Mouse (Mus musculus): ENCODE results near the gene Scn3a. TPM values are rescaled to one million over a fixed set of nuclear protein-coding genes. Genes with fewer than 3 reads are reported as not detected.

Gene Scn3a
- 39.9 and 50.6 TPM in 2 replicates for polyA plus RNA-seq (2015; fragmentation: Nextera tagmentation; extraction: Ambion mirVana)

DNA sequence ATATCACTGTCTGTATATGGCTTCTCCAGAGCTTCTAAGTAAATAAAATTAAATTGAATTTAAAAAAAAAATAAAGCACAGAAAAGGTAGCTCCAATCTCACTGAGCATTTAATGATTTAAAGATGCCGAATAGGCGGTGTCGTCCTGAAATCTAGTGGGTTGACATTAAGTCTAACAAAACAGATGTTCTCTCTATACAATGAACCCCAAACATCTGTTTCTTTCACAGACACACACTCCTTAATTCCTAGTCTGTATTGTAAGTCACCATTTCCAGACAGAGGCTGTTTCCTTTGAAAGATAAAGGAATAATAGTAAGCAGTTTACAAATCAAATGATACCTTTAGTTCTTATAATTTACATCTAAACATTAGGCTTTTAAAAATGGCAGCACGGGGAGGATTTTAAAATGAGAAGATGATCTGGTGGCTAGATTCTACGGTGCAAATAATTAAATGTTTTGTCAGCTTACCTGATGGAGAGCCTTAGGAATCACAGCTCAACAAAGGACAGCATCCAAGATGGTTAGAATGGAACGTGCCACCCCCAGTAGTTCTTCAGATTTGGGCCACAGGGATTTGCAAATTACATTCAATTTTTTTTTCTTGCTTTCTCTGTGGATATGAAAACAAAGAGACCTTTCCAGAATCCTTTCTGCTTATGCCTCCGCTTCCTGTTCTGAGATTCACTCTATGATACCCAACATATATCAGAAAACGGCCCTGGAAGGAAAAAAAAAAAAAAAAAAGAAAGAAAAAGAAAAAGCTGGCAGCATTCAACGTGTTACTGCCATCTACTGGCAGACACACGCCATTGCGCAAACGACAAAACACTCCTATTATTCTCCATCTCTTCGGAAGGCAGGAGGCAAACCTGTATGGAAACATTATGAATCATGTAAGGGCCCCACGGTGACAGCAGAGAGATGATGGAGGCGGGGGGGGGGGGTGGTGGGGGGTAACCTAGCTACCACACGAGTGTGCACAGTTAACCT lies at the start of gene Scn3a:
Scn3a (minus strand) TSS at position 835 of the 995 bp plus-strand sequence.
- WGBS, result 9% methylated on average over 16 of the region's 16 CpGs
- Histone ChIP-seq H3K9ac (peak within 1 kb of the TSS; percentile 81), H3K4me3 (peak within 1 kb of the TSS; percentile 50), H3K27ac (replicated peaks) (peak within 1 kb of the TSS; percentile 92), H3K4me2 (peak within 1 kb of the TSS; percentile 74), H3K36me3 (no peaks in the 10 kb centered on the region), H3K27me3 (no peaks in the 10 kb centered on the region; the same call in 1 of the 2 replicates), H3K4me1 (replicated peaks) (peaks cover 33% of the 10 kb centered on the region), H3K9me3 (no peaks in the 10 kb centered on the region)
- ATAC-seq (ENCODE audit: low read depth), result peak; percentile 76; the same call in 1 of the 2 replicates

DNA sequence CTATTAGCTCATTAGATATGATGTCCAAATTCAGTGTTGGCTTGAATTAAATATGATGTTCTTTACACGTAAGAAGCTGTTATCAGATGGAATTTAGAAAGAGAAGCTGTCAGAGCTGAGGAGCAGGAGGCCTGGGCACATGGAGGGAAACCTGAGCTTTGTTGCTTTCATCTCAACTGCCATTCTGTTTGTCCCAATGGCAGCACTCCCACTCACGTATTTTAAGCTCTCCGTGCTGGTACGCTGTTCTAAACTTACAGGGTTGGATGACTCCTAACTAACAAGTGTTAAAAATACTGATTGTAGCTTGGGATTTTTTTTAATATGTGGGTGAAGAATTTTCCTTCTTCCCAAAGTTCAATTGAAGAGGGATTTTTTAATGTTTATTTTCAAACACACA lies 44.5 kb upstream of the Scn3a start:
- Histone ChIP-seq H3K4me3 (no peak overlapping the region), H3K27me3 (no peaks in the 10 kb centered on the region), H3K27ac (replicated peaks) (no peak overlapping the region), H3K4me2 (no peak overlapping the region), H3K4me1 (replicated peaks) (no peaks in the 10 kb centered on the region), H3K9me3 (no peaks in the 10 kb centered on the region), H3K36me3 (no peaks in the 10 kb centered on the region), H3K9ac (no peak overlapping the region)
- 83% methylated on average over 4 of the region's 4 CpGs for WGBS
- no peak for ATAC-seq (ENCODE audit: low read depth)

DNA sequence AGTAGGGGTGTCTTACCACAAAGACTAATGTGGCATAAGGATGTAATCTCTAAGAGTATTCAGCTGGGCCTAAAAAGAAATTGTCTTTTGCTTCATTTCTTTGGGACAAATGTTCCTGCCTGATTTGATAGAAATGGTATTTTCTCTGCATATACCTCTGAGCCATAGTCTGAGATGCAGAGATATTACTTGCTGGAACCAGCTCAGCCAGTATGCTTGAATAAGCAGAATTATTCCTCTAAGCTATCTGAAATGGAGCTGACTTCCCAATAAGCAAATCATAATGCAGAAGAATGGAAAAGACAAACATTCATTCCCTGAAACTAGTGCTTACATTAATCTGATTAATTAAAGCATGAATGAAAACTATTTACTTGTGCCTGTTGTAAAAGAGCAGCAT lies 40.4 kb upstream of the Scn3a start:
- H3K9ac ChIP-seq, result no peak overlapping the region
- H3K27ac ChIP-seq (replicated peaks), result no peak overlapping the region
- H3K4me2 ChIP-seq, result no peak overlapping the region
- no peak for ATAC-seq (ENCODE audit: low read depth)
- no peaks in the 10 kb centered on the region for H3K36me3 ChIP-seq
- H3K4me1 ChIP-seq (replicated peaks), result no peaks in the 10 kb centered on the region
- H3K9me3 ChIP-seq, result no peaks in the 10 kb centered on the region; the same call in 1 of the 2 replicates
- no peak overlapping the region for H3K4me3 ChIP-seq
- H3K27me3 ChIP-seq, result no peaks in the 10 kb centered on the region

DNA sequence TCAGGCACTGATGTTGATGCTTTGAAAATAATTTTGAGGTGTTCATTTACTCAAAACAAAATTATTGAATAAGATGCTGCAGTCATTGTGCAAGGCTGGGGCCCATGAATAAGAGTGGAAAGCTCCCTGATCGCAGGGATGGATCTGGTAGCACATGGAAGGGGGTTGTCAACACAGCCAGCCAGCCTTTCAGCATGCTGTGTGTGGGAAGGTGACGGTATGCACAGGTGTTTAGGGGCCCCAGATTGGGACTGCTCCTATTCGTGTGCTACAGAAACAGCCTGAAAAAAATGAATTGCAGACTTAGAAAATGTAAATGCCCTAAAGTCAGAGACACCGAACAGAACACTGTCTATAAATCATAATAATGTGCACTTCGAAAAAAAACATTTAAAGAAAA lies 20.3 kb upstream of the Scn3a start:
- no peak overlapping the region for H3K4me2 ChIP-seq
- ATAC-seq (ENCODE audit: low read depth), result no peak
- H3K27ac ChIP-seq (replicated peaks), result no peak overlapping the region
- no peak overlapping the region for H3K9ac ChIP-seq
- H3K27me3 ChIP-seq, result no peaks in the 10 kb centered on the region
- no peaks in the 10 kb centered on the region for H3K36me3 ChIP-seq
- WGBS, result 86% methylated on average over 5 of the region's 5 CpGs
- H3K9me3 ChIP-seq, result no peaks in the 10 kb centered on the region
- H3K4me3 ChIP-seq, result no peak overlapping the region
- no peaks in the 10 kb centered on the region for H3K4me1 ChIP-seq (replicated peaks)

DNA sequence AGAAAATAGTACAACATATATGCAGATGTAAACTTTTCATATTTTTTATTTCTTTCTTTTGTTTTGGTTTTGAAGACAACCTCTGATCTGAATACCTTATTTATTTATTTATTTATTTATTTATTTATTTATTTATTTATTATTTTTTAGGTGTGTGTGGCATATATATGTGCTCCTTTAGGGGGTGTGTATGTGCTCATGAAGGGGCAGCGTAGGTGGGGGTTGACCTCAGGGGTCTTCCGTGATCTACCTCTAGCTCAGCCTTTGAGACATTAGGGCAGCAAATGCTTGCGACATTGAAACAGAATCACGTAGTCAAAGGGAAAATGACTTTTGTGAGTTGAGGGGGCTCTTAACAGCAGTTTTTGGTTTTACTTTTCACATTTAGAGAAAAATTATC lies 498 bp upstream of the Scn3a start:
- 94% methylated on average over 4 of the region's 4 CpGs for WGBS

DNA sequence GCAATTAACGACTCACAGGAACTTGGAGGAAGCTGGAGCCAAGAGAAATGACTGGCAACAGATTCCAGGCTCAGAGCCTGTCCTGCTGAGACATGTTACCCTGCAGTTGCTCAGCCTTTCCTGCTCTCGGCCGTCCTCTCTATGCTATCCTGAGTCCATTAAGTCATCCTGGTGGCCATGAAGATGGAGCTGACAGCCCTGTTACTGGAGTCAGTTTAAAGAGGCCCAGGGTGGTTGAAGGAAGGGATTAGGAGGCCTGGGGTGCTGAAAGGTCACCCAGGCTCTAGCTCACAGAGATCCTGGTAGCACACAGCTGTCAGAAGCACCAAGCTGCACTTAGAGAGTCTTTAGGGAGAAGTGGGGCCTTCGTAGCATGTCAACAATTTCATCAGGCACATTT lies 3.5 kb downstream of the Scn3a start:
- Histone ChIP-seq H3K27ac (replicated peaks) (no peak overlapping the region), H3K36me3 (no peaks in the 10 kb centered on the region), H3K9me3 (no peaks in the 10 kb centered on the region), H3K4me1 (replicated peaks) (peaks cover 33% of the 10 kb centered on the region), H3K4me2 (peak overlapping the region; percentile 74), H3K27me3 (no peaks in the 10 kb centered on the region; the same call in 1 of the 2 replicates), H3K9ac (peak overlapping the region; percentile 52), H3K4me3 (peak overlapping the region; percentile 50)
- ATAC-seq (ENCODE audit: low read depth), result no peak
- WGBS, result 43% methylated on average over 4 of the region's 4 CpGs

More for the DNA sequence above, 498 bp upstream of the Scn3a start:
- Histone ChIP-seq H3K9me3 (no peaks in the 10 kb centered on the region), H3K4me1 (replicated peaks) (peaks cover 28% of the 10 kb centered on the region), H3K4me3 (no peak overlapping the region), H3K9ac (no peak overlapping the region), H3K36me3 (no peaks in the 10 kb centered on the region), H3K4me2 (no peak overlapping the region), H3K27ac (replicated peaks) (no peak overlapping the region), H3K27me3 (no peaks in the 10 kb centered on the region; the same call in 1 of the 2 replicates)
- peak; percentile 28; the same call in 1 of the 2 replicates for ATAC-seq (ENCODE audit: low read depth)

DNA sequence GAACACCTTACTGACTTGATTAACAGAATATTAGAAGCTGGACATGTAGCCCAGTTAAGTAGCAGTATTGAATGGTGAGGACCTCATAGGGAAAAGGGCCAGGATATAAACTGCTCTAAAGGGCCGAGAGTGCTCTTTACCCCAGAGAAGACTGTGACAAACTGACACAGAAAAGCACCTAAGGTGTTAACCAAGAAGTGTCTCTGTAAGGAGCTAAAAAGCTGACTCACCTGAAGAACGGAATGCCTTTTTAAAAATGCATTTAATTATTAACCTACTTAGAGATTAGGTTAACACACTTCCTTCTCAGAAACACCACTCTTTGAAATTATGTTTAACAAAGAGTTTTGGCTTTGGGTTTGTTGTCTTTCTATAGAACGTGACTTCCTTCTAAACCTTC lies 9.7 kb downstream of the Scn3a start:
- 81% methylated on average over 3 of the region's 3 CpGs for WGBS

DNA sequence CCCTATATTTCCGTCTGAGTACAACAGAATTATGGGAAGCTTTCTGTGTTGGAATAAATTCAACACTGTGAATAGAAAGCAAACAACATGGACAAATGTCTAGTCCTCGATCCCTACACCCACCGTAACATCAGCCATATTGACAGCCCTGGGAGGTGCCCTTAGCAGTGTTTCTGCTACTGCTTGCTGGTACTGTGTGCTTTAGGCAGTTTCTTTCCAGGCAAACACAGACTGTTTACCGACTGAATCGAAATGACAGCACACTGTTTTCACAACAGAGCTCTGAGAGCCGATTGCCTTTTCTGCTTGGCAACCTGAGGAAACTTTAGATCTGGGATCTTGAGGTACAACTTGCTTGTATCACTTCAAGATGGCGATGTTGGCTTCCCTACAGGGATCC lies 12.8 kb downstream of the Scn3a start:
- Histone ChIP-seq H3K27ac (replicated peaks) (no peak overlapping the region), H3K4me1 (replicated peaks) (peaks cover 26% of the 10 kb centered on the region), H3K9ac (no peak overlapping the region), H3K27me3 (no peaks in the 10 kb centered on the region), H3K9me3 (no peaks in the 10 kb centered on the region), H3K4me3 (no peak overlapping the region), H3K36me3 (no peaks in the 10 kb centered on the region), H3K4me2 (no peak overlapping the region)
- WGBS, result 81% methylated on average over 7 of the region's 7 CpGs
- no peak for ATAC-seq (ENCODE audit: low read depth)

More for the DNA sequence above, 9.7 kb downstream of the Scn3a start:
- no peak overlapping the region for H3K4me3 ChIP-seq
- H3K9me3 ChIP-seq, result no peaks in the 10 kb centered on the region
- H3K9ac ChIP-seq, result no peak overlapping the region
- no peaks in the 10 kb centered on the region for H3K27me3 ChIP-seq
- H3K4me1 ChIP-seq (replicated peaks), result peaks cover 21% of the 10 kb centered on the region
- H3K27ac ChIP-seq (replicated peaks), result no peak overlapping the region
- no peak for ATAC-seq (ENCODE audit: low read depth)
- H3K4me2 ChIP-seq, result no peak overlapping the region
- no peaks in the 10 kb centered on the region for H3K36me3 ChIP-seq

DNA sequence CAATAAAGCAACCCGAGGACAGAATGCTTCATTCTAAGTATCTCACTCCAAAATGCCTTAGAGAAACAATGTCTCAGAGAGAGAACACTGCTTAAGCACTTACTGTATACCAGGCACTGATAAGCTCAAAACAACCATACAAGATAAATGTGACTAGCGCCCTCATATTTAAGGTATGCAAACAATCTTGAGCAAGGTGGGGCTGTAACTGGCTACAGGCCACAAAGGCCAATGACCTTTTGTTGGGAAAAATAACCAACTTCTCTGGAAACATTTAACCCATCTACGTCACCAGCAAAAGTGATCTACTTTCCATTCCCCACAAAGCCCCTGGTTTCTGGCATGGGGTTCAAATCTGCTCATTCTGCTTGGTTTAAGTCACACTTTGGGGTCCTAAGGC lies 14.0 kb downstream of the Scn3a start:
- H3K9me3 ChIP-seq, result no peaks in the 10 kb centered on the region
- no peak overlapping the region for H3K4me2 ChIP-seq
- no peaks in the 10 kb centered on the region for H3K36me3 ChIP-seq
- H3K27me3 ChIP-seq, result no peaks in the 10 kb centered on the region
- peaks cover 26% of the 10 kb centered on the region for H3K4me1 ChIP-seq (replicated peaks)
- no peak overlapping the region for H3K9ac ChIP-seq
- 94% methylated on average over 3 of the region's 3 CpGs for WGBS
- no peak overlapping the region for H3K4me3 ChIP-seq
- no peak for ATAC-seq (ENCODE audit: low read depth)
- no peak overlapping the region for H3K27ac ChIP-seq (replicated peaks)

DNA sequence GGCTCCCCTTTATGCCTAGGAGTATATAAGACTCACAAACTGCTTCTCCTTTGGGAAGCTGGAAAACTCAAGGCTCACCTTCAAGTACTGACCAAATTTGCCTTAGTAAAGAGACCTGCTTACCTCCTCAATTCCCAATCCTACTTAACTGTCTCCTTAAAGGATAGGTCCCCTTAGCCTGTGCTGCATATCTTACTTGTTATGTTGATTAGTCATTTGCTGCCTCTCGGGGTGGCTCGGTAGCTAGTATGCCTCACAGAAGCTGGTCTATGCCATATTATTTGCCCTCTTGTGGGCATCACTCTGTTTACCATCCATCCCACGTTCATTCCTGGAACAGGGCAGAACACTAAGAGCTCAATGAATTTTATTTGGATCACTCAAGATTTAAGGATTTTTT lies 14.7 kb downstream of the Scn3a start:
- no peaks in the 10 kb centered on the region for H3K9me3 ChIP-seq
- WGBS, result 24% methylated on average over 3 of the region's 3 CpGs
- no peaks in the 10 kb centered on the region for H3K27me3 ChIP-seq
- peak overlapping the region; percentile 30; the same call in 1 of the 2 replicates for H3K4me2 ChIP-seq
- no peak overlapping the region for H3K9ac ChIP-seq
- no peaks in the 10 kb centered on the region for H3K36me3 ChIP-seq
- peak; percentile 24 for ATAC-seq (ENCODE audit: low read depth)
- H3K4me1 ChIP-seq (replicated peaks), result peaks cover 26% of the 10 kb centered on the region
- peak overlapping the region; percentile 66 for H3K27ac ChIP-seq (replicated peaks)
- no peak overlapping the region for H3K4me3 ChIP-seq

DNA sequence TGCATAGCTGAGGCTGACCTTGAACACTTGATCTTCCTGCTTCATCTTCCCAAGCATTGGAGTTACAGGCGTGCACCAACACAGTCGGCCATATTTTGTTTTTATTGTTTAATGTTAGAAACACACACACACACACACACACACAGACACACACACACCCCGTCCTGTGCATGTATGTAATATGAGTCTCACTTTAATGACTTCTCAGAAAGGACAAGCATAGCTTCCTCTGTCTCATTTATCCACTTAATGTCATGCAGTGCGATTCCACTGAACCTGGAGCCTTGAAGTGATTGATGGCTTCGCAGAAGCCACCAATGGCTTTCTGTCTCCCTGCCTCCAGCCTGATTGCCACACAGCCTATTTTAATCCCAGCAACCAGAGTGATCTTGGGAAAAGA lies 15.2 kb downstream of the Scn3a start:
- Histone ChIP-seq H3K27ac (replicated peaks) (peak overlapping the region; percentile 66), H3K4me2 (peak overlapping the region; percentile 30; the same call in 1 of the 2 replicates)
- peak; percentile 80 for ATAC-seq (ENCODE audit: low read depth)

DNA sequence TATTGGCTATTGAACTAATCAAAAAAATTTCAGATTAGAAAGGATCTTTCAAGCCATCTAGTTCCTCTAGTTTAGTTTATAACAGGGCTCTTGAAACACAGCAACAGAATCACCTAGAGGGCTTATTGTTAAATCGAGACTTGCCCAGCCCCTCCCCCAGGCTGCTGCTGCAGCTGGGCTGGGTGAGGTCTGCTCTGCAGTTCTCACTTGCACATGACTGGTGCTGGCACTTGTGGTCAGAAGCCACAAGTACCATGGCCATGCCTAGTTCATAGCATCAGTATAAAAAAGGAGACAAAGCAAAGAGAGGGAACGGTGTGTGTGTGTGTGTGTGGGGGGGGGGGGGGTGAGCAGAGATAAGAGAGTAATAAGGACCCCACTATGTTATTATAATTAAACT lies 15.7 kb downstream of the Scn3a start:
- peaks cover 35% of the 10 kb centered on the region for H3K4me1 ChIP-seq (replicated peaks)
- H3K27me3 ChIP-seq, result no peaks in the 10 kb centered on the region
- no peak overlapping the region for H3K9ac ChIP-seq
- ATAC-seq (ENCODE audit: low read depth), result peak; percentile 62
- H3K36me3 ChIP-seq, result no peaks in the 10 kb centered on the region
- 44% methylated on average over 2 of the region's 2 CpGs for WGBS
- H3K4me2 ChIP-seq, result no peak overlapping the region
- H3K27ac ChIP-seq (replicated peaks), result peak overlapping the region; percentile 66
- no peak overlapping the region for H3K4me3 ChIP-seq
- H3K9me3 ChIP-seq, result no peaks in the 10 kb centered on the region

More for the DNA sequence above, 15.2 kb downstream of the Scn3a start:
- H3K4me1 ChIP-seq (replicated peaks), result peaks cover 31% of the 10 kb centered on the region
- no peaks in the 10 kb centered on the region for H3K27me3 ChIP-seq
- no peaks in the 10 kb centered on the region for H3K36me3 ChIP-seq
- no peak overlapping the region for H3K9ac ChIP-seq
- H3K4me3 ChIP-seq, result no peak overlapping the region
- WGBS, result 35% methylated on average over 5 of the region's 5 CpGs
- no peaks in the 10 kb centered on the region for H3K9me3 ChIP-seq

Measured in neural tube, embryonic 13.5 days (tissue).